Mouse (Mus musculus) left cerebral cortex, adult 11 months (tissue): ENCODE data around the gene Olfr741.

Experiments
- DNase-seq: peaks from one replicate; pipeline ENCODE4 v3.0.0; 2022; ENCODE audit warnings: low spot score

Olfr741 gene

GRCm38 (mm10) chr14:50472438-50472837 lies at the start of gene Olfr741:
Gene Olfr741, plus strand, starts transcription at chr14:50472738.
- no peak for DNase-seq

- DNase-seq: no peak
Measured at GRCm38 (mm10) chr14:50445245-50445644, 27.3 kb upstream of the Olfr741 start, which contains the start of gene Olfr740. Gene Olfr740, plus strand, starts transcription at chr14:50445545.

- no peak for DNase-seq
Measured at GRCm38 (mm10) chr14:50478406-50478805, 5.9 kb downstream of the Olfr741 start.

- DNase-seq: no peak
Measured at GRCm38 (mm10) chr14:50503300-50503699, 30.8 kb downstream of the Olfr741 start, which contains the start of gene Olfr742. Gene Olfr742, plus strand, starts transcription at chr14:50503600.

GRCm38 (mm10) chr14:50521539-50521938 lies 49.0 kb downstream of the Olfr741 start, which contains the start of gene Olfr743:
Gene Olfr743, plus strand, starts transcription at chr14:50521839.
- no peak for DNase-seq
